Mouse (Mus musculus): ENCODE results near the gene Tcn2. TPM values are rescaled to one million over a fixed set of nuclear protein-coding genes. Genes with fewer than 3 reads are reported as not detected.
"Not testable (repeated sequence)": the region's sequence is repeated elsewhere in the genome, so short reads cannot be mapped to it uniquely, and the experiment has no call there.

Gene Tcn2
- polyA plus RNA-seq, 1 experiment from 2014 or later = 19.7 TPM

GRCm38 (mm10) chr11:3964416-3965172 lies 32.6 kb upstream of the Tcn2 start:
- no peak for DNase-seq (ENCODE audit: low spot score)
- 12% methylated on average over 11 of the region's 11 CpGs for WGBS
- Histone ChIP-seq H3K4me2 (ENCODE audit: low read length) (peak overlapping the region; percentile 85), H3K9ac (ENCODE audit: low read length) (peak overlapping the region; percentile 81), H3K36me3 (ENCODE audit: control insufficient read depth, insufficient read depth, low read length) (peaks cover 17% of the 10 kb centered on the region), H3K9me3 (replicated peaks; ENCODE audit: control insufficient read depth, low read length) (no peaks in the 10 kb centered on the region), H3K27ac (ENCODE audit: low read depth, low read length) (0 out of 2 replicates have a peak overlapping the region, but pooled peaks have one; percentile 27), H3K4me3 (ENCODE audit: low read depth, low read length) (peak overlapping the region; percentile 87), H3K27me3 (replicated peaks; ENCODE audit: control insufficient read depth, insufficient read depth, low read length) (no peaks in the 10 kb centered on the region), H3K4me1 (ENCODE audit: control insufficient read depth, insufficient read depth, low read length) (peaks cover 7% of the 10 kb centered on the region; the same call in 1 of the 2 replicates)
- no peak for ATAC-seq

GRCm38 (mm10) chr11:3963610-3964415 lies 31.9 kb upstream of the Tcn2 start, which contains the start of gene Pes1:
Pes1 (plus strand) TSS chr11:3963975.
- peak; percentile 98 for ATAC-seq
- under 1% methylated on average over 31 of the region's 31 CpGs for WGBS
- Histone ChIP-seq H3K9ac (ENCODE audit: low read length) (peak within 1 kb of the TSS; percentile 81), H3K9me3 (replicated peaks; ENCODE audit: control insufficient read depth, low read length) (no peaks in the 10 kb centered on the region), H3K27me3 (replicated peaks; ENCODE audit: control insufficient read depth, insufficient read depth, low read length) (no peaks in the 10 kb centered on the region), H3K27ac (ENCODE audit: low read depth, low read length) (peak within 1 kb of the TSS; percentile 58; the same call in 1 of the 2 replicates), H3K4me1 (ENCODE audit: control insufficient read depth, insufficient read depth, low read length) (peaks cover 7% of the 10 kb centered on the region; the same call in 1 of the 2 replicates), H3K4me3 (ENCODE audit: low read depth, low read length) (peak within 1 kb of the TSS; percentile 87), H3K4me2 (ENCODE audit: low read length) (peak within 1 kb of the TSS; percentile 85), H3K36me3 (ENCODE audit: control insufficient read depth, insufficient read depth, low read length) (peaks cover 10% of the 10 kb centered on the region)
- DNase-seq (ENCODE audit: low spot score) = peak; percentile 96

GRCm38 (mm10) chr11:3963155-3963554 lies 31.2 kb upstream of the Tcn2 start:
- Histone ChIP-seq H3K36me3 (ENCODE audit: control insufficient read depth, insufficient read depth, low read length) (peaks cover 6% of the 10 kb centered on the region), H3K4me1 (ENCODE audit: control insufficient read depth, insufficient read depth, low read length) (peaks cover 7% of the 10 kb centered on the region; the same call in 1 of the 2 replicates), H3K27me3 (replicated peaks; ENCODE audit: control insufficient read depth, insufficient read depth, low read length) (no peaks in the 10 kb centered on the region), H3K9me3 (replicated peaks; ENCODE audit: control insufficient read depth, low read length) (no peaks in the 10 kb centered on the region), H3K4me2 (ENCODE audit: low read length) (peak overlapping the region; percentile 85), H3K4me3 (ENCODE audit: low read depth, low read length) (peak overlapping the region; percentile 87), H3K27ac (ENCODE audit: low read depth, low read length) (peak overlapping the region; percentile 58; the same call in 1 of the 2 replicates), H3K9ac (ENCODE audit: low read length) (peak overlapping the region; percentile 81)
- DNase-seq (ENCODE audit: low spot score) (peak; percentile 17), ATAC-seq (peak; percentile 47)
- 86% methylated on average over 10 of the region's 10 CpGs for WGBS

GRCm38 (mm10) chr11:3961761-3962160 lies 29.8 kb upstream of the Tcn2 start:
- Histone ChIP-seq H3K27me3 (replicated peaks; ENCODE audit: control insufficient read depth, insufficient read depth, low read length) (no peaks in the 10 kb centered on the region), H3K9me3 (replicated peaks; ENCODE audit: control insufficient read depth, low read length) (no peaks in the 10 kb centered on the region), H3K36me3 (ENCODE audit: control insufficient read depth, insufficient read depth, low read length) (no peaks in the 10 kb centered on the region), H3K4me1 (ENCODE audit: control insufficient read depth, insufficient read depth, low read length) (peaks cover 7% of the 10 kb centered on the region; the same call in 1 of the 2 replicates), H3K27ac (ENCODE audit: low read depth, low read length) (no peak overlapping the region), H3K4me2 (ENCODE audit: low read length) (no peak overlapping the region), H3K9ac (ENCODE audit: low read length) (no peak overlapping the region), H3K4me3 (ENCODE audit: low read depth, low read length) (no peak overlapping the region)
- DNase-seq (ENCODE audit: low spot score) (no peak), ATAC-seq (no peak)
- WGBS = 73% methylated on average over 3 of the region's 3 CpGs

GRCm38 (mm10) chr11:3960901-3961300 lies 28.9 kb upstream of the Tcn2 start:
- no peaks in the 10 kb centered on the region for H3K9me3 ChIP-seq (replicated peaks; ENCODE audit: control insufficient read depth, low read length)
- no peak for ATAC-seq
- no peak overlapping the region for H3K27ac ChIP-seq (ENCODE audit: low read depth, low read length)
- 56% methylated on average over 2 of the region's 2 CpGs for WGBS
- H3K36me3 ChIP-seq (ENCODE audit: control insufficient read depth, insufficient read depth, low read length) = no peaks in the 10 kb centered on the region
- DNase-seq (ENCODE audit: low spot score) = no peak
- H3K4me1 ChIP-seq (ENCODE audit: control insufficient read depth, insufficient read depth, low read length) = peaks cover 7% of the 10 kb centered on the region; the same call in 1 of the 2 replicates
- no peak overlapping the region for H3K4me3 ChIP-seq (ENCODE audit: low read depth, low read length)
- H3K9ac ChIP-seq (ENCODE audit: low read length) = no peak overlapping the region
- no peaks in the 10 kb centered on the region for H3K27me3 ChIP-seq (replicated peaks; ENCODE audit: control insufficient read depth, insufficient read depth, low read length)
- no peak overlapping the region for H3K4me2 ChIP-seq (ENCODE audit: low read length)

- not testable (repeated sequence) for H3K4me2 ChIP-seq (ENCODE audit: low read length); H3K4me1 ChIP-seq (ENCODE audit: control insufficient read depth, insufficient read depth, low read length); H3K36me3 ChIP-seq (ENCODE audit: control insufficient read depth, insufficient read depth, low read length); ATAC-seq; H3K9ac ChIP-seq (ENCODE audit: low read length); H3K4me3 ChIP-seq (ENCODE audit: low read depth, low read length); DNase-seq (ENCODE audit: low spot score); H3K27ac ChIP-seq (ENCODE audit: low read depth, low read length); H3K27me3 ChIP-seq (replicated peaks; ENCODE audit: control insufficient read depth, insufficient read depth, low read length); H3K9me3 ChIP-seq (replicated peaks; ENCODE audit: control insufficient read depth, low read length)
- 70% methylated on average over 4 of the region's 4 CpGs for WGBS
These were observed 23.4 kb upstream of the Tcn2 start for GRCm38 (mm10) chr11:3955371-3955770.

GRCm38 (mm10) chr11:3954876-3955275 lies 22.9 kb upstream of the Tcn2 start:
- H3K4me1 ChIP-seq (ENCODE audit: control insufficient read depth, insufficient read depth, low read length) = not testable (repeated sequence)
- 75% methylated on average over 5 of the region's 5 CpGs for WGBS

GRCm38 (mm10) chr11:3946386-3946785 lies 14.4 kb upstream of the Tcn2 start:
- 9% methylated on average over 1 of the region's 1 CpGs for WGBS

More at GRCm38 (mm10) chr11:3954876-3955275, 22.9 kb upstream of the Tcn2 start:
- H3K4me3 ChIP-seq (ENCODE audit: low read depth, low read length); H3K9ac ChIP-seq (ENCODE audit: low read length); H3K9me3 ChIP-seq (replicated peaks; ENCODE audit: control insufficient read depth, low read length); H3K36me3 ChIP-seq (ENCODE audit: control insufficient read depth, insufficient read depth, low read length); H3K4me2 ChIP-seq (ENCODE audit: low read length); H3K27me3 ChIP-seq (replicated peaks; ENCODE audit: control insufficient read depth, insufficient read depth, low read length); DNase-seq (ENCODE audit: low spot score); H3K27ac ChIP-seq (ENCODE audit: low read depth, low read length); ATAC-seq: not testable (repeated sequence)

More at GRCm38 (mm10) chr11:3946386-3946785, 14.4 kb upstream of the Tcn2 start:
- H3K27ac ChIP-seq (ENCODE audit: low read depth, low read length) = no peak overlapping the region
- no peak overlapping the region for H3K4me2 ChIP-seq (ENCODE audit: low read length)
- no peak overlapping the region for H3K4me3 ChIP-seq (ENCODE audit: low read depth, low read length)
- no peak for ATAC-seq
- no peaks in the 10 kb centered on the region for H3K27me3 ChIP-seq (replicated peaks; ENCODE audit: control insufficient read depth, insufficient read depth, low read length)
- no peaks in the 10 kb centered on the region for H3K9me3 ChIP-seq (replicated peaks; ENCODE audit: control insufficient read depth, low read length)
- DNase-seq (ENCODE audit: low spot score) = no peak
- H3K36me3 ChIP-seq (ENCODE audit: control insufficient read depth, insufficient read depth, low read length) = no peaks in the 10 kb centered on the region
- no peak overlapping the region for H3K9ac ChIP-seq (ENCODE audit: low read length)
- H3K4me1 ChIP-seq (ENCODE audit: control insufficient read depth, insufficient read depth, low read length) = no peaks in the 10 kb centered on the region
